Mouse (Mus musculus) hindbrain, postnatal 0 days (tissue): ENCODE results near the gene Als2cl. TPM values are rescaled to one million over a fixed set of nuclear protein-coding genes. Genes with fewer than 3 reads are reported as not detected.

ENCODE experiments used
- ATAC-seq: fragments of 200-750 bp; cut with Nextera tagmentation; 2 replicates; pipeline ENCODE4 v1.8.0; 2017; ENCODE audit warnings: mild to moderate bottlenecking, moderate TSS enrichment, moderate library complexity
- DNase-seq: peaks from one replicate; pipeline ENCODE4 v3.0.0-alpha.2; 2015; ENCODE audit warnings: low spot score
- H3K27ac ChIP-seq: fragments of 300-500 bp; sonication (generic); 2 replicates; pipeline ENCODE4 v1.5.1; 2014; ENCODE audit warnings: mild to moderate bottlenecking
- H3K27me3 ChIP-seq: fragments of 300-500 bp; sonication (generic); 2 replicates; pipeline ENCODE4 v1.6.1; 2014; ENCODE audit warnings: low read length, mixed read lengths; ENCODE audit not compliant: insufficient read depth
- H3K36me3 ChIP-seq: fragments of 300-500 bp; sonication (generic); 2 replicates; pipeline ENCODE4 v1.6.1; 2014; ENCODE audit warnings: low read length, mixed read lengths; ENCODE audit not compliant: insufficient read depth
- H3K4me1 ChIP-seq: fragments of 300-500 bp; sonication (generic); 2 replicates; pipeline ENCODE4 v1.6.1; 2014; ENCODE audit warnings: antibody characterized with exemption, low read length, mixed read lengths; ENCODE audit not compliant: insufficient read depth
- H3K4me2 ChIP-seq: fragments of 300-500 bp; sonication (generic); 2 replicates; pipeline ENCODE4 v1.6.1; 2014; ENCODE audit warnings: low read depth, mild to moderate bottlenecking, low read length, moderate library complexity, mixed read lengths
- H3K4me3 ChIP-seq: fragments of 300-500 bp; sonication (generic); 2 replicates; pipeline ENCODE4 v1.5.1; 2014; ENCODE audit warnings: low read length
- H3K9ac ChIP-seq: fragments of 300-500 bp; sonication (generic); replicated peaks from 2 replicates; pipeline ENCODE4 v1.6.1; 2014; ENCODE audit warnings: mild to moderate bottlenecking, low read length, moderate library complexity, mixed read lengths
- H3K9me3 ChIP-seq: fragments of 300-500 bp; sonication (generic); 2 replicates; pipeline ENCODE4 v1.6.1; 2016; ENCODE audit warnings: low read length, mixed read lengths
- CTCF ChIP-seq: IDR thresholded peaks from 2 replicates; pipeline ENCODE4 v1.5.1; 2016; ENCODE audit warnings: antibody characterized with exemption, control low read depth, low read depth
- WGBS: fragments of 180-500 bp; shearing (Covaris S2); extraction: QIAGEN DNeasy Blood & Tissue Kit; methylation state at CpG from one replicate; pipeline ENCODE4 v1.1.7; 2014; 5-methylcytosine and 5-hydroxymethylcytosine counted together
- polyA plus RNA-seq: library from polyadenylated mRNA; unstranded; fragments of >200 nt; fragmentation: Nextera tagmentation; extraction: Ambion mirVana; gene quantifications from 2 replicates; pipeline ENCODE4 v1.2.1, GENCODE M21; 2015
- total RNA-seq: library from RNA; depleted of rRNA; stranded (reverse); fragments of >200 nt; gene quantifications from 2 replicates; pipeline ENCODE4 v1.2.3, GENCODE M21; 2014

The Als2cl gene
- total and polyA plus RNA-seq, 2 experiments from 2014 or later, result 2.2 to 16.3 TPM

GRCm38 (mm10) chr9:110877888-110878287 is 1.8 kb upstream of the Als2cl start:
- peak overlapping the region; percentile 81; the same call in 1 of the 2 replicates for H3K27ac ChIP-seq
- no peak for TF ChIP-seq CTCF
- no peak overlapping the region for H3K9ac ChIP-seq
- peaks cover 27% of the 10 kb centered on the region for H3K4me1 ChIP-seq
- no peak overlapping the region for H3K4me2 ChIP-seq
- no peak overlapping the region for H3K4me3 ChIP-seq
- no peaks in the 10 kb centered on the region for H3K27me3 ChIP-seq
- H3K9me3 ChIP-seq, result no peaks in the 10 kb centered on the region
- peak; percentile 61 for ATAC-seq
- DNase-seq, result peak; percentile 78
- H3K36me3 ChIP-seq, result no peaks in the 10 kb centered on the region
- WGBS, result 65% methylated on average over 5 of the region's 5 CpGs

GRCm38 (mm10) chr9:110879998-110880561 is 410 bp downstream of the Als2cl start, which contains the start of gene Tmie:
Gene Tmie, minus strand, starts transcription at chr9:110880113.
- DNase-seq, result peak; percentile 69
- ATAC-seq, result peak; percentile 55
- 2% methylated on average over 47 of the region's 57 CpGs for WGBS

GRCm38 (mm10) chr9:110880772-110881171 is 1.1 kb downstream of the Als2cl start:
- H3K9ac ChIP-seq, result peak overlapping the region; percentile 58
- H3K4me1 ChIP-seq, result peaks cover 7% of the 10 kb centered on the region; the same call in 1 of the 2 replicates
- no peaks in the 10 kb centered on the region for H3K9me3 ChIP-seq
- WGBS, result 71% methylated on average over 4 of the region's 4 CpGs
- DNase-seq (no peak), ATAC-seq (no peak)
- peak overlapping the region; percentile 58 for H3K4me3 ChIP-seq
- 0 out of 2 replicates have a peak overlapping the region, but pooled peaks have one; percentile 81 for H3K27ac ChIP-seq
- H3K36me3 ChIP-seq, result no peaks in the 10 kb centered on the region
- no peaks in the 10 kb centered on the region for H3K27me3 ChIP-seq
- peak overlapping the region; percentile 93 for H3K4me2 ChIP-seq
- no peak for TF ChIP-seq CTCF

More at GRCm38 (mm10) chr9:110879998-110880561, 410 bp downstream of the Als2cl start, which contains the start of gene Tmie:
- no peak for TF ChIP-seq CTCF
- Histone ChIP-seq H3K27ac (peak within 1 kb of the TSS; percentile 81), H3K9me3 (no peaks in the 10 kb centered on the region), H3K4me3 (peak within 1 kb of the TSS; percentile 58), H3K4me1 (peaks cover 11% of the 10 kb centered on the region), H3K36me3 (no peaks in the 10 kb centered on the region), H3K27me3 (no peaks in the 10 kb centered on the region), H3K4me2 (peak within 1 kb of the TSS; percentile 93), H3K9ac (peak within 1 kb of the TSS; percentile 58)

GRCm38 (mm10) chr9:110881953-110882352 is 2.3 kb downstream of the Als2cl start:
- H3K36me3 ChIP-seq, result no peaks in the 10 kb centered on the region
- peaks cover 7% of the 10 kb centered on the region; the same call in 1 of the 2 replicates for H3K4me1 ChIP-seq
- H3K4me2 ChIP-seq, result 0 out of 2 replicates have a peak overlapping the region, but pooled peaks have one; percentile 5
- DNase-seq (no peak), ATAC-seq (no peak)
- no peak overlapping the region for H3K27ac ChIP-seq
- no peaks in the 10 kb centered on the region for H3K9me3 ChIP-seq
- TF ChIP-seq CTCF, result no peak
- no peak overlapping the region for H3K9ac ChIP-seq
- no peak overlapping the region for H3K4me3 ChIP-seq
- no peaks in the 10 kb centered on the region for H3K27me3 ChIP-seq
- WGBS, result 79% methylated on average over 7 of the region's 7 CpGs

- H3K27ac ChIP-seq, result no peak overlapping the region
- no peaks in the 10 kb centered on the region for H3K27me3 ChIP-seq
- TF ChIP-seq CTCF, result no peak
- no peak overlapping the region for H3K4me2 ChIP-seq
- WGBS, result 65% methylated on average over 9 of the region's 9 CpGs
- H3K4me3 ChIP-seq, result no peak overlapping the region
- no peaks in the 10 kb centered on the region for H3K36me3 ChIP-seq
- DNase-seq, result no peak
- no peak overlapping the region for H3K9ac ChIP-seq
- H3K4me1 ChIP-seq, result no peaks in the 10 kb centered on the region
- no peak for ATAC-seq
- no peaks in the 10 kb centered on the region for H3K9me3 ChIP-seq
Measured at GRCm38 (mm10) chr9:110887388-110888303, 8.0 kb downstream of the Als2cl start.

GRCm38 (mm10) chr9:110888935-110889334 is 9.3 kb downstream of the Als2cl start:
- Histone ChIP-seq H3K9me3 (no peaks in the 10 kb centered on the region), H3K27me3 (no peaks in the 10 kb centered on the region), H3K4me1 (no peaks in the 10 kb centered on the region), H3K4me3 (no peak overlapping the region), H3K9ac (no peak overlapping the region), H3K36me3 (no peaks in the 10 kb centered on the region), H3K4me2 (no peak overlapping the region), H3K27ac (no peak overlapping the region)
- ATAC-seq (no peak), DNase-seq (no peak)
- TF ChIP-seq CTCF, result no peak
- 91% methylated on average over 14 of the region's 14 CpGs for WGBS
